Mouse (Mus musculus): ENCODE measurements at regions not wholly inside any gene's neighbourhood (a gene's known extent, or its start where the extent isn't known, plus 50 kb on each side); places are given as distances from the start of the nearest gene placed in this dataset.

DNA sequence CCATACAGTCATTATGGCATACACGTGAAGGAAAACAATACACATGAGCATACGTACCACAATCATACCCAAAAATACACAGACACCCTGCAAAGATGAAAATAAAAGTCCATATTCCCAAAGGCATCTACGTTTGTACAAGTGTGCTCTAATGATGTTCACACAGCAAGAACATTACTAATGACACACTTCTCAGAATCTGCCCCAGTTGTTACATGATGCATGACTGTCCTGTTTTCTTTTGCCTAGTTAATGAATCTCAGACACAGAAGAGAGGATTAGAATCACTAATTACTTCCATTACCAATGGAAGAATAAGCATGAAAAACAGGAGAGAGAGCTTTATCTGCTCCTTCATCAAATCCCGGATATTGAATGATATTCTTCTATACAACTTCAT lies 379.6 kb upstream of the Sel1l start:
- Histone ChIP-seq H3K27ac (replicated peaks in 1 of 2; ENCODE audit: control insufficient read depth in 1 of 2, insufficient read depth in 1 of 2, low read depth in 2 of 2, low read length in 2 of 2) (no peak overlapping the region), H3K9me3 (ENCODE audit: control insufficient read depth, low read length) (no peaks in the 10 kb centered on the region), H3K27me3 (ENCODE audit: control insufficient read depth, insufficient read depth, low read length) (no peaks in the 10 kb centered on the region), H3K36me3 (ENCODE audit: control insufficient read depth, insufficient read depth, low read length) (no peaks in the 10 kb centered on the region), H3K9ac (ENCODE audit: low read length) (no peak overlapping the region), H3K4me2 (ENCODE audit: low read length) (no peak overlapping the region), H3K4me3 (ENCODE audit: control insufficient read depth in 1 of 2, insufficient read depth in 1 of 2, low read depth in 1 of 2, low read length in 2 of 2) (no peak overlapping the region), H3K4me1 (ENCODE audit: control insufficient read depth in 2 of 2, insufficient read depth in 2 of 2, low read length in 2 of 2) (no peaks in the 10 kb centered on the region)
- WGBS = 70% methylated on average over 4 of the region's 4 CpGs
- no peak for ATAC-seq (ENCODE audit: insufficient number of reproducible peaks, insufficient read depth, low FRiP score, low read depth)

DNA sequence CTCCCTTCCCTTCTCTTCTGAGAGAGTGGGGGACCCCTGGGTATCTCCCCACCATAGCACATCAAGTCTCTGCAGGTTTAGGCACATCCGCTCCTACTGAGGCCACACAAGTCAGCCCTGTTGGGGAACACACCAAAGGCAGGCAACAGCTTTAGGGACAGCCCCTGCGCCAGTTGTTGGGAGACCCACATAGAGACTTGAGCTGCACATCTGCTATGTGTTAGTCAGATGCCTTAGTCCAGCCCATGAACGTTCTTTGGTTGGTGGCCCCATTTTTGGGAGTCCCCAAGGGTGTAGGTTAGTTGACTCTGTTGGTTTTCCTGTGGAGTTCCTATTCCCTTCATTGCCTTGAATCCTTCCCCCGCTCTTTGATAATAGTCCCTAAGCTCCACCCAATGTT lies 354.4 kb upstream of the Sel1l start:
- 79% methylated on average over 4 of the region's 4 CpGs for WGBS
- no peaks in the 10 kb centered on the region for H3K27me3 ChIP-seq (ENCODE audit: control insufficient read depth, insufficient read depth, low read length)
- H3K4me2 ChIP-seq (ENCODE audit: low read length) = no peak overlapping the region
- ATAC-seq (ENCODE audit: insufficient number of reproducible peaks, insufficient read depth, low FRiP score, low read depth) = no peak
- no peak overlapping the region for H3K4me3 ChIP-seq (ENCODE audit: control insufficient read depth in 1 of 2, insufficient read depth in 1 of 2, low read depth in 1 of 2, low read length in 2 of 2)
- H3K4me1 ChIP-seq (ENCODE audit: control insufficient read depth in 2 of 2, insufficient read depth in 2 of 2, low read length in 2 of 2) = no peaks in the 10 kb centered on the region
- H3K36me3 ChIP-seq (ENCODE audit: control insufficient read depth, insufficient read depth, low read length) = no peaks in the 10 kb centered on the region
- H3K9ac ChIP-seq (ENCODE audit: low read length) = no peak overlapping the region
- no peak overlapping the region for H3K27ac ChIP-seq (replicated peaks in 1 of 2; ENCODE audit: control insufficient read depth in 1 of 2, insufficient read depth in 1 of 2, low read depth in 2 of 2, low read length in 2 of 2)
- 0 out of 2 replicates have a peak, but pooled peaks cover 3% of the 10 kb centered on the region for H3K9me3 ChIP-seq (ENCODE audit: control insufficient read depth, low read length)

DNA sequence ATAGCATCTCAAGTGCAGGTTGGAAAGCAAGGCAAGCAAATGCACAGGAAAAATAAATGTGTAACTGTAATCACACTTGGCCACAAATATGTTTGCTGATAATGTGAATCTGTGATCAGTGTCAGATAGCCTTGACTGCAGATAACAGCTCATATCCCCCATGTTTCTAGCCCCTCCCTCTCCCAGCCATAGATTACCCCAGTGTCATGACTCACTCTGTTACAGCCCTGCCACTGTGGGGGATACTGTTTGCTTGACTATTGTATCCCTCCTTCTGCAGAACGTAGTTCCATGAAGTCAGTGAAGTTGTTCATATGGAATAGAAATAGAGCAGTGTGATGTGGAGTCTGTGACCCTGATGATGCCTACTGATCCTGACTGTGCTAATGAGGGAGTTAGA lies 351.6 kb upstream of the Sel1l start:
- no peaks in the 10 kb centered on the region for H3K4me1 ChIP-seq (ENCODE audit: control insufficient read depth in 2 of 2, insufficient read depth in 2 of 2, low read length in 2 of 2)
- H3K27me3 ChIP-seq (ENCODE audit: control insufficient read depth, insufficient read depth, low read length) = no peaks in the 10 kb centered on the region
- H3K9ac ChIP-seq (ENCODE audit: low read length) = no peak overlapping the region
- 73% methylated on average over 1 of the region's 1 CpGs for whole genome bisulfite sequencing
- H3K9me3 ChIP-seq (ENCODE audit: control insufficient read depth, low read length) = 0 out of 2 replicates have a peak, but pooled peaks cover 3% of the 10 kb centered on the region
- H3K27ac ChIP-seq (replicated peaks in 1 of 2; ENCODE audit: control insufficient read depth in 1 of 2, insufficient read depth in 1 of 2, low read depth in 2 of 2, low read length in 2 of 2) = no peak overlapping the region
- H3K4me2 ChIP-seq (ENCODE audit: low read length) = no peak overlapping the region
- no peak for ATAC-seq (ENCODE audit: insufficient number of reproducible peaks, insufficient read depth, low FRiP score, low read depth)
- H3K36me3 ChIP-seq (ENCODE audit: control insufficient read depth, insufficient read depth, low read length) = no peaks in the 10 kb centered on the region
- no peak overlapping the region for H3K4me3 ChIP-seq (ENCODE audit: control insufficient read depth in 1 of 2, insufficient read depth in 1 of 2, low read depth in 1 of 2, low read length in 2 of 2)

DNA sequence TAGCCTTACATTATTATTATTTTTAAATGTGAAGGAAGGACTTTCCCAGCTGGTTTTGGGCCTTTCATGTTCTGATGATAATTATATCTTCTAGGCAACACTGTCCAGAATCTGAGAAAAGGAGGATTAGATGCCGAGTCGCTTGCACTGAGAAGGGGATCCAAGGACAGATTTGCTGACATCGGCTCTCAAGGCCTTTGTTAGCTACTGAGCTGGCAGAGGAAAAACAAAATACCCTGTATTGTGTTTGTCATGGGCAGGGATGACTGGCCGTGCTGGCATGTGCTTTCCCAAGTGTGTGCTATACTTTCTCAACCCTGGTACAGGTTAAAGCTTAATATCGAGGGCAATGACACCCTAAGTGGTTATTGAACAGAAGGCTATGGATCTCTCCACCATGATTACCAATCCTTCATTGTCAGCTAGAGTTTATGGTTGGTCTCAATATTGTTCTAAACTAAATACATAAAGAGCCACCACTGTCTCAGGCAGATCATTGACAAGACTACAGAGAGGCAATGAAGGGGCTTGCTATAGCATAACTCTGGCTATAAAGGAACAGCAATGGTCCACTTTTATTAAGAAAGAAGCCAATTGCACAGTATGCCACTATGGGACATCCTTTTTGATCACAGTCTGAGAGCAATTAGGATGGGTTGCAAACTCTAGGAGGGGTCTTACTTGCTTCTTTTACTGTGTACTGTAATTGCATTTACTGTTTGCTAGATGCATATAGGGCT lies 350.0 kb upstream of the Sel1l start:
- H3K27me3 ChIP-seq (ENCODE audit: control insufficient read depth, insufficient read depth, low read length) = no peaks in the 10 kb centered on the region
- no peak overlapping the region for H3K4me2 ChIP-seq (ENCODE audit: low read length)
- H3K9ac ChIP-seq (ENCODE audit: low read length) = no peak overlapping the region
- H3K4me1 ChIP-seq (ENCODE audit: control insufficient read depth in 2 of 2, insufficient read depth in 2 of 2, low read length in 2 of 2) = no peaks in the 10 kb centered on the region
- WGBS = 75% methylated on average over 5 of the region's 5 CpGs
- ATAC-seq (ENCODE audit: insufficient number of reproducible peaks, insufficient read depth, low FRiP score, low read depth) = no peak
- H3K9me3 ChIP-seq (ENCODE audit: control insufficient read depth, low read length) = no peaks in the 10 kb centered on the region
- H3K27ac ChIP-seq (replicated peaks in 1 of 2; ENCODE audit: control insufficient read depth in 1 of 2, insufficient read depth in 1 of 2, low read depth in 2 of 2, low read length in 2 of 2) = no peak overlapping the region
- no peaks in the 10 kb centered on the region for H3K36me3 ChIP-seq (ENCODE audit: control insufficient read depth, insufficient read depth, low read length)
- no peak overlapping the region for H3K4me3 ChIP-seq (ENCODE audit: control insufficient read depth in 1 of 2, insufficient read depth in 1 of 2, low read depth in 1 of 2, low read length in 2 of 2)

GRCm38 (mm10) chr12:92193934-92194685 lies 345.2 kb upstream of the Sel1l start:
- Histone ChIP-seq H3K4me2 (ENCODE audit: low read length) (no peak overlapping the region), H3K4me1 (ENCODE audit: control insufficient read depth in 2 of 2, insufficient read depth in 2 of 2, low read length in 2 of 2) (no peaks in the 10 kb centered on the region), H3K36me3 (ENCODE audit: control insufficient read depth, insufficient read depth, low read length) (no peaks in the 10 kb centered on the region), H3K27ac (replicated peaks in 1 of 2; ENCODE audit: control insufficient read depth in 1 of 2, insufficient read depth in 1 of 2, low read depth in 2 of 2, low read length in 2 of 2) (no peak overlapping the region), H3K27me3 (ENCODE audit: control insufficient read depth, insufficient read depth, low read length) (no peaks in the 10 kb centered on the region), H3K9me3 (ENCODE audit: control insufficient read depth, low read length) (no peaks in the 10 kb centered on the region), H3K9ac (ENCODE audit: low read length) (no peak overlapping the region), H3K4me3 (ENCODE audit: control insufficient read depth in 1 of 2, insufficient read depth in 1 of 2, low read depth in 1 of 2, low read length in 2 of 2) (no peak overlapping the region)
- ATAC-seq (ENCODE audit: insufficient number of reproducible peaks, insufficient read depth, low FRiP score, low read depth) = no peak
- 53% methylated on average over 6 of the region's 6 CpGs for WGBS

DNA sequence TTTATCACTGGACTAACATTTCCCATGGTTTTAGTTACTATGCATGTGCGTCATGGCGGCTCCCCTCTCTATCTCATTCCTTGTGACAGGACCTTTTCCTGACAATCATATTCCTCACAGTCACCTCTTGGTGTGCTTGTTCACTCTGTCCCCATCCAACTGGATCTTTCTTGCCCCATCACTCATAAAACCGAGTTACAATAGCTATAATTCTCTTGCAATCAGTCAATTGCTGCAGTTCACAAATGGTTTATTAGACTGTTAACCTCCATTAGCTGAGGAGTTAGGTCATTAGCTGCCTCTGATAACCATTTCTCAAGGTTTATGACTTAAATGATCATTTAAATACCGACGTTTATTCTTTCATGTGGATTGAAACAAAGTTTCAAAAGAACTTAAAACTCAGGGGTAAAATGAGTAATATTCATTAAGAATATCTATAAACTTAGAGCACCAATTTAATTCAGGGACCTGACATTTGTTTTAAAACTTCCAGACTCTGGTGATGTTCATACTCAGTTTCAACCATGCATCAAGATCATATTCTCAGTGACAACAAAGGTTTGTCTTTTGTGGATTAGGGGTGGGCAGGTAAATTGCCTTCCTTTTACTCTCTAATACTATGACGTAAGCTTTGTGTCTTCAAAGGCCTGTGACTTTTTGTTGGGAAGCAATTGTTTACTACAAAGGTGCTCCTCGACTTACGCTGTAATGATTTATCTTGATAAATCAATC lies 344.4 kb upstream of the Sel1l start:
- no peak overlapping the region for H3K9ac ChIP-seq (ENCODE audit: low read length)
- no peaks in the 10 kb centered on the region for H3K27me3 ChIP-seq (ENCODE audit: control insufficient read depth, insufficient read depth, low read length)
- no peak overlapping the region for H3K4me3 ChIP-seq (ENCODE audit: control insufficient read depth in 1 of 2, insufficient read depth in 1 of 2, low read depth in 1 of 2, low read length in 2 of 2)
- no peak overlapping the region for H3K4me2 ChIP-seq (ENCODE audit: low read length)
- H3K4me1 ChIP-seq (ENCODE audit: control insufficient read depth in 2 of 2, insufficient read depth in 2 of 2, low read length in 2 of 2) = no peaks in the 10 kb centered on the region
- H3K9me3 ChIP-seq (ENCODE audit: control insufficient read depth, low read length) = no peaks in the 10 kb centered on the region
- no peak for ATAC-seq (ENCODE audit: insufficient number of reproducible peaks, insufficient read depth, low FRiP score, low read depth)
- no peaks in the 10 kb centered on the region for H3K36me3 ChIP-seq (ENCODE audit: control insufficient read depth, insufficient read depth, low read length)
- no peak overlapping the region for H3K27ac ChIP-seq (replicated peaks in 1 of 2; ENCODE audit: control insufficient read depth in 1 of 2, insufficient read depth in 1 of 2, low read depth in 2 of 2, low read length in 2 of 2)
- 85% methylated on average over 8 of the region's 8 CpGs for WGBS

DNA sequence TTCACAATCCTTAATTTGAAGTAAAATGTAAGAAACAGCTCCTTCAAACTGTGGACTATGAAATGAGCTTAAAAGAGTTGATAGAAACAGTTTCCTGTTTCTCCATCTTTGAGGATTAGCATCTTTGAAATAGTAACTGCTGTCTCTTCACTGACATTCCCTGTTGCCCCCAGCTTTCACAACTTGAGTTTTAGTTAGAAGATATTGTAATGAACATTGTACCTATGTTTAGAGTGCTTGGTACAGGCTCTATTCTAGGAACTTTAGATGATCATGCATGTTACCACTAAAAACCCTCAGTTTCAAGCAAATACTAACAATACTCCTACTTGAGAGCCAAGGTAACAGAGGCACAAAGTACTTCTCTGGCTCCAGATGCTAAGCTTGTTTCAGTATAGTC lies 340.1 kb upstream of the Sel1l start:
- Histone ChIP-seq H3K9ac (ENCODE audit: low read length) (no peak overlapping the region), H3K9me3 (ENCODE audit: control insufficient read depth, low read length) (no peaks in the 10 kb centered on the region), H3K4me1 (ENCODE audit: control insufficient read depth in 2 of 2, insufficient read depth in 2 of 2, low read length in 2 of 2) (no peaks in the 10 kb centered on the region), H3K27me3 (ENCODE audit: control insufficient read depth, insufficient read depth, low read length) (no peaks in the 10 kb centered on the region), H3K36me3 (ENCODE audit: control insufficient read depth, insufficient read depth, low read length) (no peaks in the 10 kb centered on the region), H3K27ac (replicated peaks in 1 of 2; ENCODE audit: control insufficient read depth in 1 of 2, insufficient read depth in 1 of 2, low read depth in 2 of 2, low read length in 2 of 2) (no peak overlapping the region), H3K4me3 (ENCODE audit: control insufficient read depth in 1 of 2, insufficient read depth in 1 of 2, low read depth in 1 of 2, low read length in 2 of 2) (no peak overlapping the region), H3K4me2 (ENCODE audit: low read length) (no peak overlapping the region)
- ATAC-seq (ENCODE audit: insufficient number of reproducible peaks, insufficient read depth, low FRiP score, low read depth) = no peak
